ENCODE assay signal across 8 mouse cellular contexts in the genomic region with DNA sequence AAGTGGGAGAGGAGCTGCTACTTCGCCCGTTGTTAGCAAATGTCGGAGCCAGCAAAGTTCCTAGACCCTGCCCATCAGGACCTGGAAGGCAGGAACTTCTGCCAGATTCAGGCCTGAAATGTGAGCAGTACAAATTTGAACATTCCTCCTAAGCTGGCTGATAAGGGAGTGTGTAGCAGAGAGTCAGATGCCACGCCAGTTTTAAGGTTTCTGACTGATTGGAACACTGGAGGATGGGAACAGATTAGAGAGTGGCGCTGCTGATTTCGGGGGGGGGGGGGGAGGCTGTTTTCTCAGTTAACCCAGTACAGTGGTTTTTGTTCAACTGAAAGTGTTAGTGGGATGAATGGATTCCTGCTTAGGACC. TPM values are rescaled to one million over a fixed set of nuclear protein-coding genes. Genes with fewer than 3 reads are reported as not detected.
DNase-seq lines count a peak whose midpoint lies in the region; ATAC-seq and TF ChIP-seq lines count a peak whose summit lies in the region.

No protein-coding gene starts in this region.

- in situ Hi-C loops in ES-E14 (cut with MboI; ENCODE audit: low sequenced_read_pairs in 2 of 2, unreplicated experiment in 2 of 2), result no loop called here

- H3K36me3 ChIP-seq in heart, embryonic 13.5 days, result 0 out of 2 replicates have a peak, but pooled peaks cover 3% of the 10 kb centered on the region
- peaks cover 6% of the 10 kb centered on the region for H3K36me3 ChIP-seq in ES-E14 (ENCODE audit: control insufficient read depth, insufficient read depth, low read length, poor library complexity, severe bottlenecking)
- H3K36me3 ChIP-seq in forebrain, embryonic 16.5 days (ENCODE audit: control insufficient read depth, insufficient read depth), result no peaks in the 10 kb centered on the region
- no peaks in the 10 kb centered on the region for H3K36me3 ChIP-seq in macrophage (ENCODE audit: inconsistent target)

- peak overlapping the region; percentile 99 for H3K27ac ChIP-seq in heart, embryonic 13.5 days (replicated peaks)
- H3K27ac ChIP-seq in ES-E14 (ENCODE audit: insufficient read depth, low read depth, low read length, poor library complexity, severe bottlenecking) (peak overlapping the region; percentile 99), macrophage (peak overlapping the region; percentile 97)
- H3K27ac ChIP-seq in forebrain, embryonic 16.5 days (ENCODE audit: low read length), result peak overlapping the region; percentile 95

- peak overlapping the region; percentile 88 for H3K4me2 ChIP-seq in heart, embryonic 13.5 days
- H3K4me2 ChIP-seq in forebrain, embryonic 16.5 days (ENCODE audit: low read length), result peak overlapping the region; percentile 94

- under 1% methylated on average over 6 of the region's 6 CpGs for WGBS in heart, embryonic 13.5 days
- WGBS in forebrain, embryonic 16.5 days, result 3% methylated on average over 6 of the region's 6 CpGs
- 4% methylated on average over 6 of the region's 6 CpGs for WGBS in macrophage (ENCODE audit: missing documents)

- H3K9ac ChIP-seq in heart, embryonic 13.5 days, result peak overlapping the region; percentile 95
- H3K9ac ChIP-seq in ES-E14 (ENCODE audit: insufficient read depth, low read depth, low read length, poor library complexity, severe bottlenecking), result peak overlapping the region; percentile 96
- H3K9ac ChIP-seq in forebrain, embryonic 16.5 days (replicated peaks; ENCODE audit: low read depth, low read length), result peak overlapping the region; percentile 89

- DNase-seq in heart, postnatal 36 days, result no peak
- no peak for DNase-seq in ES-E14 (ENCODE audit: low read depth, low spot score)
- no peak for DNase-seq in urinary bladder, postnatal 10 days (ENCODE audit: low spot score)
- DNase-seq in cerebellum, postnatal 14 days, result no peak
- DNase-seq in adrenal gland, postnatal 14 days, result no peak

- no peaks in the 10 kb centered on the region for H3K27me3 ChIP-seq in heart, embryonic 13.5 days (replicated peaks)
- no peaks in the 10 kb centered on the region for H3K27me3 ChIP-seq in forebrain, embryonic 16.5 days (replicated peaks; ENCODE audit: control insufficient read depth, insufficient read depth, low read length)

- peak overlapping the region; percentile 88 for H3K4me3 ChIP-seq in heart, embryonic 13.5 days
- H3K4me3 ChIP-seq in ES-E14 (ENCODE audit: insufficient read depth in 1 of 2, low read depth in 1 of 2, low read length in 2 of 2, poor library complexity in 1 of 2, severe bottlenecking in 1 of 2), result peak overlapping the region; percentile 89 to 95
- peak overlapping the region; percentile 92 for H3K4me3 ChIP-seq in forebrain, embryonic 16.5 days (replicated peaks; ENCODE audit: low read length)
- peak overlapping the region; percentile 84 for H3K4me3 ChIP-seq in macrophage (ENCODE audit: inconsistent target)

- H3K79me2 ChIP-seq in macrophage (ENCODE audit: inconsistent target), result peaks cover 55% of the 10 kb centered on the region

- intact Hi-C loops in heart, postnatal 36 days (cut with DNase I), result loop anchor here (2.0 kb wide), 1 partner anchor 132 kb away; a partner anchor contains a TSS

- peaks cover 62% of the 10 kb centered on the region for H3K4me1 ChIP-seq in heart, embryonic 13.5 days
- peaks cover 13 to 23% of the 10 kb centered on the region in 2 experiments; a peak in 3 of 4 replicates for H3K4me1 ChIP-seq in ES-E14 (ENCODE audit: control insufficient read depth in 2 of 2, insufficient read depth in 2 of 2, low read length in 2 of 2, poor library complexity in 1 of 2)
- peaks cover 53% of the 10 kb centered on the region for H3K4me1 ChIP-seq in forebrain, embryonic 16.5 days (replicated peaks; ENCODE audit: control insufficient read depth, insufficient read depth, low read length)

- no peak for ATAC-seq in heart, embryonic 13.5 days (ENCODE audit: extremely low read depth, insufficient number of reproducible peaks, low FRiP score, low TSS enrichment)
- no peak for ATAC-seq in forebrain, embryonic 16.5 days

- no peaks in the 10 kb centered on the region for H3K9me3 ChIP-seq in heart, embryonic 13.5 days
- H3K9me3 ChIP-seq in ES-E14 (ENCODE audit: control insufficient read depth, insufficient read depth, low read depth, low read length), result no peaks in the 10 kb centered on the region
- H3K9me3 ChIP-seq in forebrain, embryonic 16.5 days (ENCODE audit: control insufficient read depth, low read length), result no peaks in the 10 kb centered on the region

TF ChIP-seq in ES-E14, 5 proteins besides CTCF, POLR2A, EP300 and RAD21:
- TF ChIP-seq ZNF384 (IDR thresholded peaks at IDR 0.05; ENCODE audit: low read depth, low read length) (no peak), CHD2 (IDR thresholded peaks at IDR 0.05; ENCODE audit: low read depth, low read length) (no peak), ZC3H11A (IDR thresholded peaks at IDR 0.05; ENCODE audit: borderline replicate concordance, low read depth, low read length) (no peak), MAFK (IDR thresholded peaks at IDR 0.05; ENCODE audit: insufficient read depth, low read depth, low read length) (no peak), HCFC1 (IDR thresholded peaks at IDR 0.05; ENCODE audit: borderline replicate concordance, insufficient read depth, low read length) (no peak)

RNA-seq across cellular contexts. Expression of a gene that starts 8.0 kb away (rescaled TPM):
- 290 and 300 TPM in 2 replicates for polyA plus RNA-seq in heart, embryonic 13.5 days (2015; fragmentation: Nextera tagmentation; extraction: Ambion mirVana)
- 10 to 100 TPM; 50.9 to 56.1 TPM for total RNA-seq in heart, postnatal 36 days (2021)
- 241 and 287 TPM in 2 replicates for total RNA-seq in ES-E14 (2012; rRNA removed)
- 471 and 509 TPM in 2 replicates for polyA plus RNA-seq in forebrain, embryonic 16.5 days (2015; fragmentation: Nextera tagmentation; extraction: Ambion mirVana)
- total RNA-seq in macrophage (2018; cell fraction: chromatin; rRNA removed), result 1,000 to 10,000 TPM; 1,125 to 1,738 (median 1,409) TPM
- 100 to 1,000 TPM; 586 to 974 (median 713) TPM for total RNA-seq in macrophage (2018; cell fraction: cytosol; rRNA removed)
- 1,000 to 10,000 TPM in 4 of 26 experiments, 100 to 1,000 TPM in 22; 756 to 1,242 (median 926) TPM for total RNA-seq in macrophage (2018; cell fraction: nucleus; rRNA removed)
- 516 to 899 TPM (median 852 TPM) in 3 replicates for polyA plus RNA-seq in macrophage (2018)
- 170 and 208 TPM in 2 replicates for total RNA-seq in adrenal gland, postnatal 14 days (2021)

RNA-seq across cellular contexts. Expression of a gene that starts 23.5 kb away (rescaled TPM):
- polyA plus RNA-seq in heart, embryonic 13.5 days (2015; fragmentation: Nextera tagmentation; extraction: Ambion mirVana), result 0.28 and 0.31 TPM in 2 replicates
- under 1 TPM; 0.11 TPM for total RNA-seq in heart, postnatal 36 days (2021)
- 0.80 and 0.85 TPM in 2 replicates for total RNA-seq in ES-E14 (2012; rRNA removed)
- 0.22 and 0.42 TPM in 2 replicates for polyA plus RNA-seq in forebrain, embryonic 16.5 days (2015; fragmentation: Nextera tagmentation; extraction: Ambion mirVana)
- total RNA-seq in macrophage (2018; cell fraction: chromatin; rRNA removed), result 1 to 10 TPM in 25 of 26 experiments, under 1 TPM in 1; 0.99 to 4.0 (median 1.7) TPM
- under 1 TPM in 23 of 26 experiments, not detected in 3; 0.03 to 0.16 (median 0.06) TPM for total RNA-seq in macrophage (2018; cell fraction: cytosol; rRNA removed)
- total RNA-seq in macrophage (2018; cell fraction: nucleus; rRNA removed), result 1 to 10 TPM in 6 of 26 experiments, under 1 TPM in 20; 0.34 to 3.5 (median 0.68) TPM
- 0.04 TPM in 1 of 3 replicates, not detected in the others for polyA plus RNA-seq in macrophage (2018)
- total RNA-seq in adrenal gland, postnatal 14 days (2021), result 0.37 and 0.45 TPM in 2 replicates

RNA-seq across cellular contexts. Expression of a gene that starts 28.1 kb away (rescaled TPM):
- polyA plus RNA-seq in heart, embryonic 13.5 days (2015; fragmentation: Nextera tagmentation; extraction: Ambion mirVana), result 121 and 129 TPM in 2 replicates
- total RNA-seq in heart, postnatal 36 days (2021), result 100 to 1,000 TPM; 101 to 121 TPM
- 85.4 and 109 TPM in 2 replicates for total RNA-seq in ES-E14 (2012; rRNA removed)
- 146 and 158 TPM in 2 replicates for polyA plus RNA-seq in forebrain, embryonic 16.5 days (2015; fragmentation: Nextera tagmentation; extraction: Ambion mirVana)
- 1,000 to 10,000 TPM in 2 of 26 experiments, 100 to 1,000 TPM in 24; 542 to 1,238 (median 895) TPM for total RNA-seq in macrophage (2018; cell fraction: chromatin; rRNA removed)
- total RNA-seq in macrophage (2018; cell fraction: cytosol; rRNA removed), result 100 to 1,000 TPM; 154 to 236 (median 177) TPM
- total RNA-seq in macrophage (2018; cell fraction: nucleus; rRNA removed), result 100 to 1,000 TPM; 251 to 705 (median 435) TPM
- polyA plus RNA-seq in macrophage (2018), result 160 to 411 TPM (median 185 TPM) in 3 replicates
- 164 and 177 TPM in 2 replicates for total RNA-seq in adrenal gland, postnatal 14 days (2021)

RNA-seq across cellular contexts. Expression of a gene that starts 29.0 kb away (rescaled TPM):
- 129 and 148 TPM in 2 replicates for polyA plus RNA-seq in heart, embryonic 13.5 days (2015; fragmentation: Nextera tagmentation; extraction: Ambion mirVana)
- total RNA-seq in heart, postnatal 36 days (2021), result 10 to 100 TPM; 84.0 to 87.6 TPM
- 69.2 and 73.7 TPM in 2 replicates for total RNA-seq in ES-E14 (2012; rRNA removed)
- 220 and 232 TPM in 2 replicates for polyA plus RNA-seq in forebrain, embryonic 16.5 days (2015; fragmentation: Nextera tagmentation; extraction: Ambion mirVana)
- total RNA-seq in macrophage (2018; cell fraction: chromatin; rRNA removed), result 100 to 1,000 TPM in 5 of 26 experiments, 10 to 100 TPM in 21; 24.1 to 132 (median 60.5) TPM
- 100 to 1,000 TPM in 1 of 26 experiments, 10 to 100 TPM in 25; 53.3 to 105 (median 84.5) TPM for total RNA-seq in macrophage (2018; cell fraction: cytosol; rRNA removed)
- 100 to 1,000 TPM in 3 of 26 experiments, 10 to 100 TPM in 23; 38.8 to 131 (median 65.2) TPM for total RNA-seq in macrophage (2018; cell fraction: nucleus; rRNA removed)
- polyA plus RNA-seq in macrophage (2018), result 49.4 to 76.1 TPM (median 71.0 TPM) in 3 replicates
- 70.8 and 76.3 TPM in 2 replicates for total RNA-seq in adrenal gland, postnatal 14 days (2021)
